Mouse (Mus musculus): Measurements from ENCODE around the gene Sprr2a2. TPM values are rescaled to one million over a fixed set of nuclear protein-coding genes. Genes with fewer than 3 reads are reported as not detected.
"Not testable (repeated sequence)": the region's sequence is repeated elsewhere in the genome, so short reads cannot be mapped to it uniquely, and the experiment has no call there.

Gene Sprr2a2
- polyA plus RNA-seq, 1 experiment from 2014 or later: not detected

DNA sequence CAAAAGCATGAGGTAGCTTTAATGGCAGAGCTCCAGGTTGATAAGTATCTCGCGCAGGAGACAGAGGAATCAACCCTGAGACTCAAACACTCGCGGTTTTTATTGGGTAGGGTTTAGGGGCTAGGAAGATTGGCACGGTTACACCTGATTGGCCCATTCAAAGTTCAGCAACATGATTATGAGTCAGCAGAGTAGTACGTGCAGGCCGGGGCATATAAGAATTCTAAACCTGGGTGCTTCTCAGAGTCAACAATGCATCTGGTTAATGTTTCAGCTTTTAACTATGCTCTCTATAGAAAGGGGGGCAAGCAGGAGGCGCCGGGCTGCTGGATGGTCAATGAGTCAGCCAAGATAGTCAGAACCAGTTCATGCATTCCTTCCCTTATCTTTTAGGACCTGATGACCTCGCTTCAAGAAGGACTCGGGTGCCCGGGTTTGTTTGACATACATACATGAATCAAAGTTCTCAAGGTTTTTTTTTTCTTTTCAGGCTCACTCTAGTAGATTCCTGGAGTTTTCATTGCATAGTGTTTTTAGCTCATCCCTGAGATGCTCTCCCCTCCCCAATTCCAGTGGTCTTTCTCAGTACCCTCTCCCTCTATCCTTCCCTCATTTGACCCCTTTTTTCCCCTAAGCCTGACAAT lies 65.4 kb downstream of the Sprr2a2 start:
- H3K27ac ChIP-seq (replicated peaks; ENCODE audit: low read depth, low read length); H3K9me3 ChIP-seq (replicated peaks; ENCODE audit: control insufficient read depth, low read length); ATAC-seq (replicated peaks; ENCODE audit: insufficient number of reproducible peaks, low FRiP score, low TSS enrichment, low read depth); H3K9ac ChIP-seq (replicated peaks; ENCODE audit: low read length); H3K36me3 ChIP-seq (replicated peaks; ENCODE audit: control insufficient read depth, insufficient read depth, low read depth, low read length); H3K4me2 ChIP-seq (ENCODE audit: low read depth, low read length); H3K27me3 ChIP-seq (ENCODE audit: control insufficient read depth, insufficient read depth, low read length); H3K4me1 ChIP-seq (ENCODE audit: control insufficient read depth, insufficient read depth, low read length); DNase-seq (ENCODE audit: low spot score); H3K4me3 ChIP-seq (ENCODE audit: low read depth, low read length): not testable (repeated sequence)
- 94% methylated on average over 5 of the region's 12 CpGs for WGBS

GRCm38 (mm10) chr3:92285101-92285500 lies 69.4 kb downstream of the Sprr2a2 start, which contains the start of gene Sprr2a3:
Sprr2a3 (plus strand) TSS chr3:92285417.
- H3K27ac ChIP-seq (replicated peaks; ENCODE audit: low read depth, low read length); H3K9me3 ChIP-seq (replicated peaks; ENCODE audit: control insufficient read depth, low read length); ATAC-seq (replicated peaks; ENCODE audit: insufficient number of reproducible peaks, low FRiP score, low TSS enrichment, low read depth); H3K4me3 ChIP-seq (ENCODE audit: low read depth, low read length); DNase-seq (ENCODE audit: low spot score); H3K27me3 ChIP-seq (ENCODE audit: control insufficient read depth, insufficient read depth, low read length); H3K9ac ChIP-seq (replicated peaks; ENCODE audit: low read length); H3K4me1 ChIP-seq (ENCODE audit: control insufficient read depth, insufficient read depth, low read length); H3K4me2 ChIP-seq (ENCODE audit: low read depth, low read length); H3K36me3 ChIP-seq (replicated peaks; ENCODE audit: control insufficient read depth, insufficient read depth, low read depth, low read length): not testable (repeated sequence)
- WGBS: 91% methylated on average over 1 of the region's 1 CpGs

- not testable (repeated sequence) for H3K27ac ChIP-seq (replicated peaks; ENCODE audit: low read depth, low read length); H3K9me3 ChIP-seq (replicated peaks; ENCODE audit: control insufficient read depth, low read length); H3K27me3 ChIP-seq (ENCODE audit: control insufficient read depth, insufficient read depth, low read length); DNase-seq (ENCODE audit: low spot score); H3K4me1 ChIP-seq (ENCODE audit: control insufficient read depth, insufficient read depth, low read length); H3K4me2 ChIP-seq (ENCODE audit: low read depth, low read length); ATAC-seq (replicated peaks; ENCODE audit: insufficient number of reproducible peaks, low FRiP score, low TSS enrichment, low read depth); H3K4me3 ChIP-seq (ENCODE audit: low read depth, low read length); H3K9ac ChIP-seq (replicated peaks; ENCODE audit: low read length); H3K36me3 ChIP-seq (replicated peaks; ENCODE audit: control insufficient read depth, insufficient read depth, low read depth, low read length)
- 75% methylated on average over 3 of the region's 6 CpGs for WGBS
These were observed 72.8 kb downstream of the Sprr2a2 start for GRCm38 (mm10) chr3:92288489-92288888.

Other genes with a start within 250 kb of the Sprr2a2 start
- not detected in 2 replicates for gene Pglyrp3, start 201.3 kb upstream of the Sprr2a2 start, polyA plus RNA-seq (2014; fragmentation: Nextera tagmentation; extraction: Ambion mirVana)
- gene Lor, start 132.8 kb upstream of the Sprr2a2 start, polyA plus RNA-seq (2014; fragmentation: Nextera tagmentation; extraction: Ambion mirVana): 0.31 and 0.69 TPM in 2 replicates
- not detected in 2 replicates for gene Prr9, start 92.0 kb upstream of the Sprr2a2 start, polyA plus RNA-seq (2014; fragmentation: Nextera tagmentation; extraction: Ambion mirVana)
- gene Lelp1, start 73.2 kb upstream of the Sprr2a2 start, polyA plus RNA-seq (2014; fragmentation: Nextera tagmentation; extraction: Ambion mirVana): not detected in 2 replicates
- not detected in 2 replicates for gene Sprr2a1, start 121 bp upstream of the Sprr2a2 start, polyA plus RNA-seq (2014; fragmentation: Nextera tagmentation; extraction: Ambion mirVana)
- gene Sprr2a3, start 69.5 kb downstream of the Sprr2a2 start, polyA plus RNA-seq (2014; fragmentation: Nextera tagmentation; extraction: Ambion mirVana): not detected in 2 replicates
- gene Sprr2b, start 100.7 kb downstream of the Sprr2a2 start, polyA plus RNA-seq (2014; fragmentation: Nextera tagmentation; extraction: Ambion mirVana): not detected in 2 replicates
- gene Sprr2d, start 123.2 kb downstream of the Sprr2a2 start, polyA plus RNA-seq (2014; fragmentation: Nextera tagmentation; extraction: Ambion mirVana): not detected in 2 replicates
- not detected in 2 replicates for gene Sprr2e, start 136.2 kb downstream of the Sprr2a2 start, polyA plus RNA-seq (2014; fragmentation: Nextera tagmentation; extraction: Ambion mirVana)
- not detected in 2 replicates for gene Sprr2f, start 149.3 kb downstream of the Sprr2a2 start, polyA plus RNA-seq (2014; fragmentation: Nextera tagmentation; extraction: Ambion mirVana)
- gene Sprr2h, start 169.8 kb downstream of the Sprr2a2 start, polyA plus RNA-seq (2014; fragmentation: Nextera tagmentation; extraction: Ambion mirVana): not detected in 2 replicates
- not detected in 2 replicates for gene Sprr2i, start 192.1 kb downstream of the Sprr2a2 start, polyA plus RNA-seq (2014; fragmentation: Nextera tagmentation; extraction: Ambion mirVana)
- gene Sprr2j-ps, start 202.2 kb downstream of the Sprr2a2 start, polyA plus RNA-seq (2014; fragmentation: Nextera tagmentation; extraction: Ambion mirVana): not detected in 2 replicates
- gene Gm9774, start 213.5 kb downstream of the Sprr2a2 start, polyA plus RNA-seq (2014; fragmentation: Nextera tagmentation; extraction: Ambion mirVana): 5.4 and 6.7 TPM in 2 replicates
- gene Sprr2k, start 216.7 kb downstream of the Sprr2a2 start, polyA plus RNA-seq (2014; fragmentation: Nextera tagmentation; extraction: Ambion mirVana): not detected in 2 replicates
- not detected in 2 replicates for gene Sprr1b, start 222.9 kb downstream of the Sprr2a2 start, polyA plus RNA-seq (2014; fragmentation: Nextera tagmentation; extraction: Ambion mirVana)
- gene Sprr3, start 242.8 kb downstream of the Sprr2a2 start, polyA plus RNA-seq (2014; fragmentation: Nextera tagmentation; extraction: Ambion mirVana): not detected in 2 replicates